Mouse (Mus musculus) gastrocnemius, postnatal 25 days (tissue): ENCODE data around the gene Fancl. TPM values are rescaled to one million over a fixed set of nuclear protein-coding genes. Genes with fewer than 3 reads are reported as not detected.

ENCODE experiments used
- DNase-seq: peaks from one replicate; pipeline ENCODE4 v3.0.0; 2022
- total RNA-seq, 2 experiments: library from RNA; stranded (reverse); gene quantifications; 1 replicate in 1 of 2; 2 replicates in 1 of 2; pipeline ENCODE4 v1.2.3; 2021

The Fancl gene
- total RNA-seq, 2 experiments from 2014 or later = 3.0 to 3.6 TPM

DNA sequence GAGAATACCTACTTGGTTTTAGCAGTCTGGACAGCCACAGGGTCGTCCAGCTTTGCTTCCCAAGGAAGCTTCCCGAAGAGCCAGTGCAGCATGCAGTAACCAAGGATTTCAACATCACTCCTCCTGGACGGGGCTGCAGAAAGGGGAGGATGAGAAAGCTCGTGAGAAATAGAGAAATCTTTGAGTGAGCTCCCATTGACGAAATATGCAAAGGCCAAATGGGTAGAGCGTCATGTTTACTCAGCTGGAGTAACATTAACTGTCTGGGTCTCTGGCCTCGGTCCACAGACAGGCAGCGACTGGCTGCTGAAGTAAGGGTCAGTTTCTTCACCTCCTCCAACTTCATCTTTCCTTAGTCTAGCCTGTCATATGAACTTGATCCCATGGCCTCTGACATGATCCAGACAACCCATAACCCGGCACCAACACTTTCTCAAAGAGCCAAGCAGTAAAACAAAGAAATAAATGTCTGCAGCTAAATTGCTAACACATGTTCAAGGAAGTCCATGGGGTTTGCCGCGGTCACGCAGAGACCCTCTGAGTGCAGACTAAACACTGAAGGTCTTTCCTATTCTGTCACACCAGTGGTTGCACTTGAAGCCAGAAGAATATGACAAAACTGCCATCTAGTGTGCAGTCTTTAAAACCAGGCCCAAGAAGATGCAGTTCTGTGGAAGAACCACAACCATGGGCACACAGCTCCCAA, 104.0 kb downstream of the Fancl start:
- peak; percentile 9 for DNase-seq

DNA sequence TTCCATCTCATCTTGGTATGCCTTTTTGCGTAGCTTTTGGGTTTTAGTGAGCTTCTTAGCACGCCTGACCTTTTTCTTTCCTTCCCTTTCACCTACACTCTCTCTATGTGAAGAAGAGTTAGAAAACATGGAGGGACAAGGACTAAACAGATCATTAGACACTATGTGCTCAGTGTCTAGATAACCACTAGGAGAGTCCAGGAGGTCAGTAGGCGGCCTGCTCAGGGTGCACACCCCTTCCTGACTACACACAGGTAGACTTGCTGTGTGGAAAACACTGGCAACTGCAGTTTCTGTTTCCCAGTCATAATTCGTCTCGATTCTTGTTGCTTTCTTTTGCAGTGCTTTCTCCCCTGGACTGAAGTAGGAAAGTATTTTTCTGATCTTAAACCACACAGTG, 110.0 kb downstream of the Fancl start:
- DNase-seq = no peak

DNA sequence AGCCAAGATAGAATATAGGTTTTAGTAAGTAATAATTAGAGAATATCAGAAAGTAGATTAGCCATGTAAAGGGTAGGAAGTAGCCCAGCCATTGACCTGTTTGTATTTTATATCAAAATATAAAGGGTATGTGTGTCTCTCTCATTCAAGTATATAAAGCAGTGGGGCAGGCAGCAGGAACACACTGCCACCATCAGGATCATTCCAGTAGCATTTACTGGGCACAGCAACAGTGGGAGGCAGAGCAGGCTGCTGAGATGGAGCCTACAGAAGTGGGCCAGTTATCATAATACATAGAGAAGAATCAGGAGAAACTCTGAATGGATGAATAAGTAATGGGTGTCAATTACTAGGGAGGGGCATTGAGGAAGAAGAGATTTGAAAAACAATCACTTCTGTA, 127.7 kb downstream of the Fancl start:
- no peak for DNase-seq

DNA sequence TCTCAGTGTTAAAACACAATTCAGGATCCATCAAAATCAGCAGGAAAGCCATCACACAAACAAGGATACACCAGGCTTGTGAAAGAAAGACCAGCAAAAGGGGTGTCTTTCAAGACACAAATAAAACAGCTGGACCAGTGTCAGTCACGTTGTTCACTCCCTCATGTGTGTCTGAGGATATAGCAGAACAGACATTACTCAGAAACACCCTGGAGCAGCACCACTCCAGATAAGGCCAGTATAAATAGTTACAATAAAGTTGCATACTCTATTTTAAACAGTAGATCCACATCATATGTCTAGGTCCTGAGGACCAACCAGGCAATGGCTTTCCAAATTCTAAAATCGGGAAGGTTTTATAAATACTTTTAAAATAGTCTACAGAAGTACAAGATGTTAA, 130.2 kb downstream of the Fancl start:
- no peak for DNase-seq

DNA sequence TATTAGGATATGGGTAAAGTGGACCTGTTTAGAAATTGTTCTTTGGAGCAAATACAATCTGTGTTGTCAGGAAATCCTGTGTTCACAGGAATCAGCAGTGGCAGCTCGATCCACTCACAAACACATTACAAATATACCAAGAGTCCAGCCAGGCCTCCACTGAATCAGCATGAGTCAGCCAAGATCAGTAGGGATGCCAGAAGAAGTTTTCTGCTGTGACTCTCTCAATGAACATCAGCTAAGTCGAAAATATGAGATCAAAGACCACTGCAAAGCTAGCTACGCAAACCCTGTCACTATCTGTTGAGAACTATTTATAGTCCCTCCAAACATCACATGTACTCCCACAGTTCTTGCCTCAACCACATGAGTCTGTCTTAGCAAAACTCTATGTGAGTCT, 133.1 kb downstream of the Fancl start:
- no peak for DNase-seq

Other genes with a start within 250 kb of the Fancl start
- gene 5730522E02Rik, start 175.4 kb upstream of the Fancl start, total RNA-seq = not detected
- not detected for gene Gm6899, start 207.1 kb downstream of the Fancl start, total RNA-seq
- 1 to 10 TPM; 6.2 to 9.1 TPM for gene Vrk2, start 207.9 kb downstream of the Fancl start, total RNA-seq